Mouse (Mus musculus) liver, embryonic 12.5 days (tissue): ENCODE data around the gene Pkd1l3. TPM values are rescaled to one million over a fixed set of nuclear protein-coding genes. Genes with fewer than 3 reads are reported as not detected.

Source experiments
- ATAC-seq: fragments of 200-750 bp; cut with Nextera tagmentation; 2 replicates; pipeline ENCODE4 v1.8.0; 2017; ENCODE audit warnings: moderate number of reproducible peaks, mild to moderate bottlenecking, moderate library complexity
- H3K27ac ChIP-seq: fragments of 300-500 bp; sonication (generic); 2 replicates; pipeline ENCODE4 v1.5.1; 2016; ENCODE audit warnings: mild to moderate bottlenecking
- H3K27me3 ChIP-seq: fragments of 300-500 bp; sonication (generic); replicated peaks from 2 replicates; pipeline ENCODE4 v1.6.1; 2016; ENCODE audit warnings: mild to moderate bottlenecking, moderate library complexity
- H3K36me3 ChIP-seq: fragments of 300-500 bp; sonication (generic); 2 replicates; pipeline ENCODE4 v1.6.1; 2016; ENCODE audit warnings: mild to moderate bottlenecking, moderate library complexity
- H3K4me1 ChIP-seq: fragments of 300-500 bp; sonication (generic); 2 replicates; pipeline ENCODE4 v1.6.1; 2016
- H3K4me2 ChIP-seq: fragments of 300-500 bp; sonication (generic); 2 replicates; pipeline ENCODE4 v1.6.1; 2016; ENCODE audit warnings: mild to moderate bottlenecking, moderate library complexity
- H3K4me3 ChIP-seq: fragments of 300-500 bp; sonication (generic); 2 replicates; pipeline ENCODE4 v1.5.1; 2016; ENCODE audit warnings: mild to moderate bottlenecking, moderate library complexity
- H3K9ac ChIP-seq: fragments of 300-500 bp; sonication (generic); 2 replicates; pipeline ENCODE4 v1.6.1; 2016; ENCODE audit warnings: mild to moderate bottlenecking, moderate library complexity
- H3K9me3 ChIP-seq: fragments of 300-500 bp; sonication (generic); replicated peaks from 2 replicates; pipeline ENCODE4 v1.6.1; 2016; ENCODE audit warnings: mild to moderate bottlenecking, moderate library complexity
- WGBS: fragments of 180-500 bp; shearing (Covaris S2); methylation state at CpG from one replicate; pipeline ENCODE4 v1.1.7; 2016; ENCODE audit not compliant: insufficient replicate concordance; 5-methylcytosine and 5-hydroxymethylcytosine counted together
- polyA plus RNA-seq: library from polyadenylated mRNA; unstranded; fragments of >200 nt; fragmentation: Nextera tagmentation; extraction: Ambion mirVana; gene quantifications from 2 replicates; pipeline ENCODE4 v1.2.1, GENCODE M21; 2016

The Pkd1l3 gene
- 0.97 and 2.0 TPM in 2 replicates for polyA plus RNA-seq

GRCm38 (mm10) chr8:109614243-109615210 is at the start of gene Pkd1l3:
Pkd1l3 (plus strand) TSS chr8:109614517.
- Histone ChIP-seq H3K36me3 (no peaks in the 10 kb centered on the region; the same call in 1 of the 2 replicates), H3K9ac (peak within 1 kb of the TSS; percentile 50), H3K4me1 (peaks cover 25% of the 10 kb centered on the region), H3K27ac (peak within 1 kb of the TSS; percentile 3), H3K4me3 (peak within 1 kb of the TSS; percentile 54), H3K4me2 (peak within 1 kb of the TSS; percentile 74), H3K9me3 (peaks cover 2% of the 10 kb centered on the region; the same call in 1 of the 2 replicates), H3K27me3 (no peaks in the 10 kb centered on the region)
- peak; percentile 79 for ATAC-seq
- 15% methylated on average over 27 of the region's 27 CpGs for WGBS

- Histone ChIP-seq H3K27ac (peak overlapping the region; percentile 88; the same call in 1 of the 2 replicates), H3K4me3 (peak overlapping the region; percentile 82)
- no peak for ATAC-seq
Observed at GRCm38 (mm10) chr8:109564766-109565165, 49.6 kb upstream of the Pkd1l3 start.

GRCm38 (mm10) chr8:109565498-109566333 is 48.6 kb upstream of the Pkd1l3 start, which contains the start of the genes Dhx38 and Txnl4b:
Dhx38 (minus strand) TSS chr8:109565861.
Txnl4b (plus strand) TSS chr8:109565892.
- H3K4me1 ChIP-seq = peaks cover 28% of the 10 kb centered on the region
- no peaks in the 10 kb centered on the region for H3K9me3 ChIP-seq
- under 1% methylated on average over 52 of the region's 52 CpGs for WGBS
- peak within 1 kb of the TSS; percentile 88 for H3K27ac ChIP-seq
- H3K4me2 ChIP-seq = peak within 1 kb of the TSS; percentile 85
- H3K4me3 ChIP-seq = peak within 1 kb of the TSS; percentile 82
- H3K9ac ChIP-seq = peak within 1 kb of the TSS; percentile 83
- peak; percentile 99 for ATAC-seq
- H3K36me3 ChIP-seq = peaks cover 40% of the 10 kb centered on the region
- H3K27me3 ChIP-seq = no peaks in the 10 kb centered on the region

More at GRCm38 (mm10) chr8:109564766-109565165, 49.6 kb upstream of the Pkd1l3 start:
- no peaks in the 10 kb centered on the region for H3K27me3 ChIP-seq
- H3K4me2 ChIP-seq = peak overlapping the region; percentile 85
- 2% methylated on average over 10 of the region's 10 CpGs for WGBS
- no peaks in the 10 kb centered on the region for H3K9me3 ChIP-seq
- peaks cover 28% of the 10 kb centered on the region for H3K4me1 ChIP-seq
- H3K9ac ChIP-seq = peak overlapping the region; percentile 83
- H3K36me3 ChIP-seq = peaks cover 41% of the 10 kb centered on the region

- no peak overlapping the region for H3K4me2 ChIP-seq
- H3K27ac ChIP-seq = no peak overlapping the region
- WGBS = 78% methylated on average over 12 of the region's 12 CpGs
- H3K4me1 ChIP-seq = peaks cover 13% of the 10 kb centered on the region
- no peak overlapping the region for H3K9ac ChIP-seq
- ATAC-seq = no peak
- peaks cover 35% of the 10 kb centered on the region for H3K36me3 ChIP-seq
- H3K27me3 ChIP-seq = no peaks in the 10 kb centered on the region
- H3K4me3 ChIP-seq = no peak overlapping the region
- H3K9me3 ChIP-seq = no peaks in the 10 kb centered on the region
Observed at GRCm38 (mm10) chr8:109571139-109571538, 43.2 kb upstream of the Pkd1l3 start.

GRCm38 (mm10) chr8:109576311-109576710 is 38.0 kb upstream of the Pkd1l3 start:
- peaks cover 4% of the 10 kb centered on the region; the same call in 1 of the 2 replicates for H3K27me3 ChIP-seq
- no peak overlapping the region for H3K27ac ChIP-seq
- 0 out of 2 replicates have a peak, but pooled peaks cover 6% of the 10 kb centered on the region for H3K4me1 ChIP-seq
- peaks cover 14% of the 10 kb centered on the region for H3K36me3 ChIP-seq
- 60% methylated on average over 4 of the region's 4 CpGs for WGBS
- H3K4me3 ChIP-seq = no peak overlapping the region
- H3K9me3 ChIP-seq = no peaks in the 10 kb centered on the region
- H3K9ac ChIP-seq = no peak overlapping the region
- no peak overlapping the region for H3K4me2 ChIP-seq
- no peak for ATAC-seq

- no peak within 1 kb of the TSS for H3K27ac ChIP-seq
- peaks cover 4% of the 10 kb centered on the region; the same call in 1 of the 2 replicates for H3K27me3 ChIP-seq
- no peak within 1 kb of the TSS for H3K4me2 ChIP-seq
- 0 out of 2 replicates have a peak, but pooled peaks cover 6% of the 10 kb centered on the region for H3K4me1 ChIP-seq
- H3K36me3 ChIP-seq = 0 out of 2 replicates have a peak, but pooled peaks cover under 1% of the 10 kb centered on the region
- no peaks in the 10 kb centered on the region for H3K9me3 ChIP-seq
- no peak within 1 kb of the TSS for H3K4me3 ChIP-seq
- H3K9ac ChIP-seq = no peak within 1 kb of the TSS
- ATAC-seq = no peak
- WGBS = 44% methylated on average over 8 of the region's 8 CpGs
Observed at GRCm38 (mm10) chr8:109578900-109579301, 35.4 kb upstream of the Pkd1l3 start, which contains the start of gene Hp. Hp (minus strand) TSS chr8:109579172.

GRCm38 (mm10) chr8:109584293-109584692 is 30.0 kb upstream of the Pkd1l3 start:
- Histone ChIP-seq H3K9ac (no peak overlapping the region), H3K27me3 (peaks cover 4% of the 10 kb centered on the region; the same call in 1 of the 2 replicates), H3K27ac (no peak overlapping the region), H3K4me3 (no peak overlapping the region), H3K9me3 (no peaks in the 10 kb centered on the region), H3K4me1 (no peaks in the 10 kb centered on the region), H3K4me2 (no peak overlapping the region), H3K36me3 (no peaks in the 10 kb centered on the region)
- 64% methylated on average over 4 of the region's 4 CpGs for WGBS
- ATAC-seq = no peak

- Histone ChIP-seq H3K9ac (no peak overlapping the region), H3K9me3 (no peaks in the 10 kb centered on the region), H3K4me1 (no peaks in the 10 kb centered on the region), H3K27ac (no peak overlapping the region), H3K27me3 (peaks cover 4% of the 10 kb centered on the region; the same call in 1 of the 2 replicates), H3K4me2 (no peak overlapping the region), H3K4me3 (no peak overlapping the region), H3K36me3 (no peaks in the 10 kb centered on the region)
- 75% methylated on average over 3 of the region's 3 CpGs for WGBS
- no peak for ATAC-seq
Observed at GRCm38 (mm10) chr8:109584830-109585229, 29.5 kb upstream of the Pkd1l3 start.

- Histone ChIP-seq H3K27me3 (0 out of 2 replicates have a peak, but pooled peaks cover 4% of the 10 kb centered on the region), H3K4me1 (no peaks in the 10 kb centered on the region), H3K4me3 (no peak overlapping the region), H3K27ac (no peak overlapping the region), H3K9ac (no peak overlapping the region), H3K4me2 (no peak overlapping the region), H3K9me3 (no peaks in the 10 kb centered on the region), H3K36me3 (no peaks in the 10 kb centered on the region)
- no peak for ATAC-seq
Observed at GRCm38 (mm10) chr8:109585652-109586051, 28.7 kb upstream of the Pkd1l3 start.

GRCm38 (mm10) chr8:109586972-109587504 is 27.3 kb upstream of the Pkd1l3 start:
- H3K4me2 ChIP-seq = no peak overlapping the region
- H3K4me3 ChIP-seq = no peak overlapping the region
- ATAC-seq = no peak
- 46% methylated on average over 7 of the region's 7 CpGs for WGBS
- 0 out of 2 replicates have a peak, but pooled peaks cover 4% of the 10 kb centered on the region for H3K27me3 ChIP-seq
- no peaks in the 10 kb centered on the region for H3K9me3 ChIP-seq
- no peak overlapping the region for H3K27ac ChIP-seq
- H3K9ac ChIP-seq = no peak overlapping the region
- H3K36me3 ChIP-seq = peaks cover 6% of the 10 kb centered on the region
- 0 out of 2 replicates have a peak, but pooled peaks cover 3% of the 10 kb centered on the region for H3K4me1 ChIP-seq

GRCm38 (mm10) chr8:109590901-109591300 is 23.4 kb upstream of the Pkd1l3 start:
- WGBS = 83% methylated on average over 9 of the region's 9 CpGs
- H3K4me1 ChIP-seq = 0 out of 2 replicates have a peak, but pooled peaks cover 3% of the 10 kb centered on the region
- H3K9ac ChIP-seq = no peak overlapping the region
- H3K4me2 ChIP-seq = no peak overlapping the region
- no peaks in the 10 kb centered on the region for H3K9me3 ChIP-seq
- no peak for ATAC-seq
- 0 out of 2 replicates have a peak, but pooled peaks cover 4% of the 10 kb centered on the region for H3K27me3 ChIP-seq
- H3K4me3 ChIP-seq = no peak overlapping the region
- no peak overlapping the region for H3K27ac ChIP-seq
- peaks cover 44% of the 10 kb centered on the region for H3K36me3 ChIP-seq
